Mouse (Mus musculus) limb, embryonic 11.5 days (tissue): ENCODE results near the gene Rsph3b. TPM values are rescaled to one million over a fixed set of nuclear protein-coding genes. Genes with fewer than 3 reads are reported as not detected.
"Not testable (repeated sequence)": the region's sequence is repeated elsewhere in the genome, so short reads cannot be mapped to it uniquely, and the experiment has no call there.

Experiments
- ATAC-seq: fragments of 200-750 bp; cut with Nextera tagmentation; 2 replicates; pipeline ENCODE4 v1.8.0; 2017; ENCODE audit warnings: low read depth; ENCODE audit not compliant: insufficient number of reproducible peaks, low FRiP score, low TSS enrichment
- DNase-seq: peaks from one replicate; pipeline ENCODE4 v3.0.0-alpha.2; 2015; ENCODE audit warnings: low spot score
- H3K27ac ChIP-seq: fragments of 300-500 bp; sonication (generic); replicated peaks from 2 replicates; pipeline ENCODE4 v1.5.1; 2014; ENCODE audit warnings: low read depth, mild to moderate bottlenecking, low read length
- H3K27me3 ChIP-seq: fragments of 300-500 bp; sonication (generic); 2 replicates; pipeline ENCODE4 v1.6.1; 2014; ENCODE audit warnings: mild to moderate bottlenecking, low read length, mixed read lengths; ENCODE audit not compliant: control insufficient read depth, insufficient read depth
- H3K36me3 ChIP-seq: fragments of 300-500 bp; sonication (generic); 2 replicates; pipeline ENCODE4 v1.6.1; 2014; ENCODE audit warnings: mild to moderate bottlenecking, low read length, moderate library complexity, mixed read lengths; ENCODE audit not compliant: control insufficient read depth, insufficient read depth
- H3K4me1 ChIP-seq: fragments of 300-500 bp; sonication (generic); 2 replicates; pipeline ENCODE4 v1.6.1; 2014; ENCODE audit warnings: low read length, mixed read lengths; ENCODE audit not compliant: control insufficient read depth, insufficient read depth
- H3K4me2 ChIP-seq: fragments of 300-500 bp; sonication (generic); 2 replicates; pipeline ENCODE4 v1.6.1; 2014; ENCODE audit warnings: low read depth, mild to moderate bottlenecking, moderate library complexity; ENCODE audit not compliant: severe bottlenecking
- H3K4me3 ChIP-seq: fragments of 300-500 bp; sonication (generic); 2 replicates; pipeline ENCODE4 v1.5.1; 2014; ENCODE audit warnings: low read depth, low read length
- H3K9ac ChIP-seq: fragments of 300-500 bp; sonication (generic); 2 replicates; pipeline ENCODE4 v1.6.1; 2014; ENCODE audit warnings: mild to moderate bottlenecking, low read length
- H3K9me3 ChIP-seq: fragments of 300-500 bp; sonication (generic); 2 replicates; pipeline ENCODE4 v1.6.1; 2016; ENCODE audit warnings: low read length; ENCODE audit not compliant: control insufficient read depth
- WGBS: fragments of 180-500 bp; shearing (Covaris S2); extraction: QIAGEN DNeasy Blood & Tissue Kit; methylation state at CpG from one replicate; pipeline ENCODE4 v1.1.7; 2014; 5-methylcytosine and 5-hydroxymethylcytosine counted together
- polyA plus RNA-seq: library from polyadenylated mRNA; unstranded; fragments of >200 nt; fragmentation: Nextera tagmentation; extraction: Ambion mirVana; gene quantifications from 2 replicates; pipeline ENCODE4 v1.2.1, GENCODE M21; 2014

Gene Rsph3b
- 38.6 and 41.9 TPM in 2 replicates for polyA plus RNA-seq

DNA sequence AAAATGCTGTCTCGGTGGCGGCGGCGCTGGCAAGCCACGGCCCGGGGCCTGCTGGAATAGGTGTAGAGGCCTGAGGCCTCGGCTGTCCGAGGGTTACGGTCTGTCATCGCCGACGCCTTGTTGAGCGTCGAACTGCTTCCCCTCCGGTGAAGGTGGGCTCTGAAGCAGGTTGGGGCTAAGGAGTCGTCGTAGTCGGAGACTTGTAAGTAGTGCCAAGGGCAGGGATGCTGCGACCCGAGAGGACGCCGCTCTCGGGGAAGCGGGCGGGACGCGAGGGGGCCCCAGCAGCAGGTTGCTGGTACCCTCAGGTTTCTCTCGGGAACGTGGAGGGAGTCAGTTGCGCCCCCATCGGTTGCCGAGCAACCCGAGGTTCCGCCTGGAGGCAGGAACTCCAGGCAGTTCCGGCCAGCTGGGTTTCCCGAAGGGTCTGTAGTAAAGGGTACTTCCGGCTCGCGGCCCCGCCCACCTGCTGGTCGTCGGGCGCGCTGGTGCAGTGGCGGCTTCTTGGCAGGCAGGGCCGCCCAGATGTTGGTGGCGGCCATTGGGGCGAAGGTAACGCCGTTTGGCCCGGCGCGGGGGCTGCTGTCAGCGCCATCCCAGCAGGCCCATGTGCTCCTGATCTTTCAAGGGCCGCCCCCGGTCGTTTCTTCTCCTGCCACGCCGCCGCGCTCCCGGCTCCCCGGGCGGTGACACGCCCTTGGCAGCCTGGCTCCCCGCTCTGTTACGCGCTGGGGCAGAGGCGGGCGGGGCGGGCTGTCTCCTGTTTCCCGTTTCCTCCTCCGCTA, at the start of gene Rsph3b:
Gene Rsph3b, minus strand, starts transcription at position 699 of the 785 bp plus-strand sequence.
- not testable (repeated sequence) for H3K27me3 ChIP-seq, H3K36me3 ChIP-seq, H3K9me3 ChIP-seq, H3K4me1 ChIP-seq
- 0 out of 2 replicates have a peak within 1 kb of the TSS, but pooled peaks have one; percentile 52 for H3K27ac ChIP-seq
- H3K9ac ChIP-seq = peak within 1 kb of the TSS; percentile 45; the same call in 1 of the 2 replicates
- H3K4me2 ChIP-seq = peak within 1 kb of the TSS; percentile 50
- peak within 1 kb of the TSS; percentile 41 for H3K4me3 ChIP-seq
- ATAC-seq (peak; percentile 97), DNase-seq (peak; percentile 94)
- under 1% methylated on average over 63 of the region's 73 CpGs for WGBS

DNA sequence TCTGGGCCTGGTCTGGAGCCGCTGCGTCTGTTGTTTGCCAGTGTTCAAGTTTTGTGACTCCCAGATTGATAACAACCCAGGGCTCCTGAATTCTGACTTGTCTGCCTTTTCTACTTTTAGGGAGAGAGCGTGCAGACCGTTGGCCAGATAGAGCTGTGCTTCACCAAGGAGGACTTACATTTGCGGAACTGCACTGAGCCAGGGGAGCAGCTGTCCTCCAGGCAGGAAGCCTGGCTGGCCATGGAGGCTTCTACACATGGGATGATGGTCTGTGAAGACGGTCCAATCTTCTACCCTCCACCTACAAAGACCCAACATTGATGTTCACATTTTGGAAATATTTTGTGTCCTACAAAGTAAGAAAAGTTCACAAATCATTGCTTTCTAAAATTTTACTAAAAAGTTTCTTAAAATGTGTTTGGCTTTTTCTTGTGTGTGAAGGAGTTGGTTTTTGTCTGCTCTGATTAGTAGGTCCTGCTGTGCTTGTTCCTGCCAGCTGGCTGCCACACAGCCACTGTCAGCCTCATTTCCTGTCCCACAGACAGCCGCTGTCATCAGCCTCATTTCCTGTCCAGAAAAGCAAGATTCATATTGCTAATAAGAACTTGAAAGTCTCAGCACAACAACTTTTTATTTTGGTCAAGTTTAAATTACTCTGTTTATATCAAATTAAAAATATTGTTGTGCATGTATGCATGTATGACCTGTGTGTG, 49.5 kb upstream of the Rsph3b start:
- not testable (repeated sequence) for H3K27me3 ChIP-seq, H3K9ac ChIP-seq, H3K4me1 ChIP-seq, H3K4me3 ChIP-seq, H3K9me3 ChIP-seq, DNase-seq, H3K36me3 ChIP-seq, H3K27ac ChIP-seq, H3K4me2 ChIP-seq, ATAC-seq
- 43% methylated on average over 1 of the region's 7 CpGs for WGBS

DNA sequence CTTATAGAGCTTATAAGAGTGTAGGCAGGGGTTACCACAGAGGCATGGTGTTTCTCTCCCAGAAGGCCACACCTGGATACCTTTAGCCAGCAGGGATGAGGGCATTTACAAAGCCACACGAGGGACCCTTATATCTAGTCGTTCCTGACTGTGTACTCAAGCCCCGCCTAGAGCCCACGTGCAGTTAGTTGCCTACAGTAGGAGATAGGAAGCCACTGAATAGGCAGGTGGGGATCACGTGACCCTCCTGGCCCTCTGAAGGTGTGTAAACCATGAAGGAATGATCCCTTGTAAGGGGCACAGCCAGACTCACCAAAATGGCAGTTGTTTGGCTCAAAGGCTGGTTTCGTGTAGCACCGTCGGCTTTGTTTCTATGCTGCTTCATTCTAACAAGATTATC, 48.3 kb upstream of the Rsph3b start:
- H3K9me3 ChIP-seq, H3K9ac ChIP-seq, H3K36me3 ChIP-seq, H3K4me2 ChIP-seq, H3K27ac ChIP-seq, H3K4me1 ChIP-seq, H3K27me3 ChIP-seq, H3K4me3 ChIP-seq, DNase-seq, ATAC-seq: not testable (repeated sequence)
- 90% methylated on average over 8 of the region's 8 CpGs for WGBS

DNA sequence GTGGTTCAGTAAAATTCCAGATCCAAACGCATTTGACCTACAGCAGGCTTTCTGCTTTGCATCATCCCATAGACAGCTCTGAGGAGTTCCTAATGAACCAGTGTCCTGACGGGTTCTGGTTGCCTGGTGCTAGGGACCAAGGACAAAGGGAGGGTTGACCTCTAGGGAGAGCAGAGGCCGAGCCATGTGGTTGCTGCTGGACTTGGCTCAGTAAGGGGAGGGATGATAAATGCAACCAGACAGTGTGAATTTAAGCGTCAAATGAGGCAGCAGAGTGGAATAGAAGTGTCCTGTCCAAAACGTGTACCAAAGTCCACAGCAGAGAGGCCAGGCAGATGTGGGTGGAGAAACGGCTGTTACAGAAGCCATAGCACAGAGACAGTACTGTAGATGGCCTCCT, 47.0 kb upstream of the Rsph3b start:
- not testable (repeated sequence) for H3K9ac ChIP-seq, H3K4me3 ChIP-seq, H3K27ac ChIP-seq, H3K9me3 ChIP-seq, H3K27me3 ChIP-seq, H3K36me3 ChIP-seq, H3K4me2 ChIP-seq, ATAC-seq, DNase-seq, H3K4me1 ChIP-seq
- no CpG with 5 or more reads among the region's 6 CpGs for whole genome bisulfite sequencing

DNA sequence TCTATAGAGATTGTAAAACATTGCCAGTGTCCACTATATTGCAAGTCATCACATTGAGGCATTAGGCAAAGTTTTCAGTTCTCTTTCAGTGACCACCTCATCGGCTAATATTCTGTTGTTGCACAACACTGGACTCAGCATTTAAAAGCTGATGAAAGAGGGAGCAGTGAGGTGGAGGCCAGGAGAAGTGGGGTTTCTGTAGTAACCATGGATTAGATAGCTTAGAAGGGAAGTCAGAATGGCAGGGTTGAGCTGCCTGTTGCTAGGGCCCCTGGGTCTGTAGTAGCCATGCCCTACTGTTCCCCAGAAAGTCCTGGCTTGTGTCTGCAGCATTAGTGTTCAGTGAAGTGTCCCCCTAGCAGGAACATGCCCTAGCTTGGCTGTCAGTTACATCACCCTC, 37.6 kb upstream of the Rsph3b start:
- 96% methylated on average over 1 of the region's 1 CpGs for WGBS
- not testable (repeated sequence) for H3K27me3 ChIP-seq, H3K4me3 ChIP-seq, ATAC-seq, H3K4me1 ChIP-seq, H3K27ac ChIP-seq, H3K4me2 ChIP-seq, DNase-seq, H3K9me3 ChIP-seq, H3K9ac ChIP-seq, H3K36me3 ChIP-seq

DNA sequence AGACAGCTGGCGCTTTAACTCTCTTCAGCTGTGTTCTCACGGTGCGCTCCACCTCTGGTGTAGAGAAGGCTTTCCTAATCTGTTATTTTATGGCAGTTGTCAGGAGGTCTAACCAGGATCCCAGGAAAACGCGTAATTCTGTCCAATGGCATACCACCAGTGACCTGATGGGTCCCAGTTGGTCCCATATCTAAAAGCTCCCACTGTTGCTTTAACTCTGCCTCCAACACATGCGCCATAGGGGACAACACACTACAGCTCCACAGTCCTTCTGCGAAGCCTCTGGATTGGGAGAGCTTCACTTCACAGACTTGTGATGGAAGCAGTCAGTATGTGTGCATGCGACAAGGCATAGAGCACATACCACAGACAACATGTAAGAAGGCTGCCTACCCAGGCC, 31.7 kb upstream of the Rsph3b start:
- ATAC-seq, H3K36me3 ChIP-seq, H3K4me3 ChIP-seq, H3K9ac ChIP-seq, H3K27ac ChIP-seq, DNase-seq, H3K27me3 ChIP-seq, H3K9me3 ChIP-seq, H3K4me1 ChIP-seq, H3K4me2 ChIP-seq: not testable (repeated sequence)
- WGBS = 85% methylated on average over 5 of the region's 8 CpGs

DNA sequence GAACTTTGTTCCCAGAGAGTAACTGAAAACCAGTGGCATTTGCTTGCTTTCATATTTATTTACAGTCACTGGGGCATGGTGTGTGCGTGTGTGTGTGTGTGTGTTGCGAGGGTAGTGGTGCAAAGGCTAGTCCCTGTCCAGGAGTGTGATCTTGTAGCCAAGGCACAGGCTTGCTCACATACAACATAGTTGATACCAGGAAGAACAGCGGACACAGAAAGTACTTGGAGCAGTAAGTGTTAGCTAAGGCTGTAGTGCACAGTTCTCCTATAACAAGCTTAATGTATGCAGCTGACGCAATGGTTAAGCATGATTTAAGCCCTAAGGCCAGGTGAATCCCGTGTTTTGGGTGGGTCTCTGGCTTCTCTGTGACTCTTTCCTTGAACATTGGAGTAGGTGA, 30.9 kb upstream of the Rsph3b start:
- H3K27me3 ChIP-seq, DNase-seq, ATAC-seq, H3K9ac ChIP-seq, H3K9me3 ChIP-seq, H3K4me1 ChIP-seq, H3K36me3 ChIP-seq, H3K27ac ChIP-seq: not testable (repeated sequence)
- Histone ChIP-seq H3K4me3 (peak overlapping the region; percentile 42), H3K4me2 (peak overlapping the region; percentile 32)
- 25% methylated on average over 5 of the region's 5 CpGs for WGBS

DNA sequence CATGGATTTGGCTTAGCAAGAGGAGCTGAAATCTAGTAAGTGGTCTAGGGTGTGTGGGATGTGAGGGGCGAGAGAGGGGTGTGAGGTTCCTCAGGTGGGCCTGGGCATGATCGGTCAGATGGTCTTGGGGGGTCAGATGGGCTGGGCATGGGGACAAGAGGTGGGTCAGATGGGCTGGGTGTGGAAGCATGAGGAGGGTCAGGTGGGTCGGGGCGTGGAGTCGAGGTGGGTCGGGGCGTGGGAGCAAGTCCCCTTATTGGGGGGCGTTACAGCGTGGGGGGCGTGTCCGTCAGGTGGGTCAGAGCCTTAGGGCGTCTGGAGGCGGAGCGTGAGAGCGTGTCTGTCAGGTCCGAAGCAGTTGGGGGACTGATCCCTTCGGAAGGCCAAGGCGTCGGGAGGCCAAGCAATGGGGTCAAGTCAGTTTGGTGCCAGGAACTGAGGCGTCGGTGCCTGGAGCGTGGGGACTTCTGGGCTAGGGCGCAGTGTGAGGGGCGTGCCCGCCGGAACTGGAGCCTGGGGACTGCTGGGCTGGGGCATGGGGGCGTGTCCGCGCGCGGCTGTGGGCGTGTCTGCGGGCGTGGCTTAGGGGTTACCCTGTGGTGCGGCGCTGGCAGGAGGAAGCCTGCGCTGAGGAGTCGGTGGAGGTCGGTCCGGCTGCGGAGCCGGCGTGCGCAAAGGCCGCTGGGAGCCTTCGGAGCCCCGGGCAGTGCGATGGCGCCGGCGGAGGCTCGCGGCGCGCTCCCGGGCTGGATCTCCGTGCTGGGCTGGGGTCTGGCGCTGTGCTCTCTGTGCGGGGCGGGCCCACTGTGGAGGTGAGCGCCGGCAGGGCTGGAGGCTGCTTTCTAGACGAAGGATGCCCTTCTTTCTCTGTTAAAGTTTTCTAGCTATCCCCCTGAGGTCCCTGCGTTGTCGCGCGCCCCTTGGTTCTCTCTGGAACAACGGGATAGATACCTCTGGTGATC, 30.1 kb upstream of the Rsph3b start, which contains the start of gene Gm49721:
Gene Gm49721, plus strand, starts transcription at position 618 of the 962 bp plus-strand sequence.
- DNase-seq = peak; percentile 51
- Histone ChIP-seq H3K4me2 (peak within 1 kb of the TSS; percentile 42), H3K4me3 (peak within 1 kb of the TSS; percentile 42), H3K9ac (peak within 1 kb of the TSS; percentile 73)
- H3K9me3 ChIP-seq, H3K27ac ChIP-seq, H3K4me1 ChIP-seq, H3K27me3 ChIP-seq, H3K36me3 ChIP-seq: not testable (repeated sequence)
- under 1% methylated on average over 50 of the region's 68 CpGs for WGBS
- peak; percentile 99 for ATAC-seq
